Mouse (Mus musculus) 3134 (cell line): ENCODE data around the gene Kiss1.
"Not testable (repeated sequence)": the region's sequence is repeated elsewhere in the genome, so short reads cannot be mapped to it uniquely, and the experiment has no call there.

Experiments used
- DNase-seq: peaks from one replicate; pipeline ENCODE4 v3.0.0-alpha.2; 2011; ENCODE audit warnings: low spot score; ENCODE audit not compliant: insufficient read length; ENCODE audit errors: extremely low read depth

The Kiss1 gene

DNA sequence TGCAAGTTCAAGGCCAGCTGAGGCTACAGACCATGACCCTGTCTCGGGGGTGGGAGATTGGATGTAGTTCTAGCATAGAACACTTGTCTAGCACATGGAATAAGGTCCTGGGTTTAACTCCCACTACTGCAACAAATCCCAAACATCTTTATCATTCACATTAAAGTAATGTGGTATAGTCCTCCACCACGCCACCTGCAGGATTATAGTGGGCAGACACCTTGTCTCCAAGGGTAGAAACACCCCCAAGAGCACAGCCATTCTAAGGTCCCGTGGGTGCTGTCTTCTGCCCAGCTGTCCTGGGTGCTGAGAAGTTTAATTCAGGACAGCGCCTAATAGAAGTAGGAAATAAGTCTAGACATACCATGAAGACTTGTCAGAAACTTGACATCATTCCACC lies 5.1 kb upstream of the Kiss1 start:
- no peak for DNase-seq

DNA sequence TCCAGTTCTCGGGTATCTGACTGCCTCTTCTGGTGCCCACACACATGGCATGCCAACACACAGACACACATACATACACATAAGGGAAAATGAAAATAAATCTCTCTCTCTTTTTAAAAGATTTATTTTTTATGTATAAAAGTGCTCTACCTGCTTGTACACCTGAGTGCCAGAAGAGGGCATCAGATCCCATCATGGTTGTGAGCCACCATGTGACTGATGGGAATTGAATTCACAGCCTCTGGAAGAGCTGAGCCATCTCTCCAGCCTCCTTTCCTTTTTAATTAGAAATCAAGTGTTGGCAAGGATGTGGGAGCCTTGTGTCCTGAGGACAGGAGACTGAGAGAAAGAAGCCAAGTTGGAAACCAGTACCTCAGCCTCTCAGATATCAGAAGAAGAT lies 4.5 kb upstream of the Kiss1 start:
- DNase-seq = no peak

DNA sequence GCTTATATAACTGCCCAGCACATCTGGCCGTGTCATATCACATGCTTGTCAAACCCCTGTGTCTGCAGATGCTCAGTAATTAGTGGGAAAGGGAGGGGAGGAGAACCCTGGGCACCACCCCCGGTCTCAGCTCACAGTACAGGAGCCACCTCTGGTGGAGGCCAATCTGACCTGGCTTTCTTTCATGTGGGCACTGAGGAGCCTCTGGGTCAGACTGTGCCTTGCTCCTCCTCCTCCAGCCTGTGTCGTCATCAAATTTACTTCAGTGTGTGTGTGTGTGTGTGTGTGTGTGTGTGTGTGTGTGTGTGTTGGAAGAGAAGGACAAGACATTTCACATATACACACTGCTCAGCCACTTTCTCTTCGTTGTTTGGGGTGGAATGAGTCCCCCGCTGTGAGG lies 1.7 kb downstream of the Kiss1 start:
- DNase-seq = no peak

DNA sequence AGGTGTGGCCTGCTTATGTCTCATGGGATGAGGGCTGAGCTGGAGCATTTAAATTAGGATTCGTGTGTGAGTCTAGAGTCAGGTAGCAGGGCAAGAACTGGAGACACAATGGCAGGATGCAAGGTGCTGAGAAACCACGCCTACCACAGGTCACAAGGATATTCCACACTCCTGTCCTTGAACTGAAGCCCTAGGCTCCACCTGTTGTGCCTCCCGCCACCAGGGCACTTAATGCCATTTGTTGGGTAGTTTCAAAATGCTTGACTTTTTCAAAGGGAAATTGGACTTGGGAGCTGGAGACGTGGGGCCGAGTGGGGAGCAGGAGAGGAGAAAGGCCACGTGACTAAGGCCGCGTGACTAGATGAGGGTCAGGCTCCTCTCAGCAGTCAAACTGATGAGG lies 4.3 kb downstream of the Kiss1 start:
- DNase-seq = no peak

DNA sequence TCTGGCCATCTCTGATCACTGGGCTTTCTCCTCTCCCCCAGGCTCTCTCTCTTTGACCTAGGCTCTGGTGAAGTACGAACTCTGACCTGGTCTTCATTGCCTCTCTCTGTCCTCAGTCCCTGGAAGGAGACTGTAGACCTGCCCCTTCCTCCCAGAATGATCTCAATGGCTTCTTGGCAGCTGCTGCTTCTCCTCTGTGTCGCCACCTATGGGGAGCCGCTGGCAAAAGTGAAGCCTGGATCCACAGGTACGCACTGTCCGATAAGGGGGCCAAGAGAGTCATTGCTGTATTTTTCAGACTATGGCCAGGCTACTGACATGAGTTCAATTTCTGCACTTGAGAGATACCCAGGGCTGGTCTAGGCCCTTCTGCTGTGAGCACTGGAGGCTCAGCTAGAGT lies 5.4 kb downstream of the Kiss1 start:
- DNase-seq = no peak

DNA sequence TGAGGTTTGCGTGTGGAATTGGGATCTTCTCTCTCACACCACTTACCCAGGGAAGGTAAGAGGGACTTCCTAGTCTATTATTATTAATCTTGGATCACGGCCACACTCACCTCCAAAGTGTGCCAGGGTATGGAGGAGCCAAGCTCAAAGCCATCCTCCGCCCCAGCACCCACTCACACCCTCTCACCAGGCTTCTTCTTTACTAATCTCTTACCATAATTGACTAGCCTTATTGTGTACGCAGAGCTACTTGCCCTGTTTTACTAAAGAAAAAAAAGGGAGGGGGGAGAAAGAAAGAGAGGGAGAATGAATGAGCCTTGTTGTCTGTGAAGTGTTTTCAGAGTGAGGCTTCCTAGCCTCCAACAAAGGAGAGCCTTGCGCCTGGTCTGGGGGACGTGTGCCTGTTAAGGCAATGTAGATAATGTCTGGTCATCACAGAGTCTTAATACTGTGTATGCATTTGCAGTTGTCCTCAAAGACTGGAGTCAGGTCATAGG lies 6.7 kb downstream of the Kiss1 start:
- DNase-seq = no peak

DNA sequence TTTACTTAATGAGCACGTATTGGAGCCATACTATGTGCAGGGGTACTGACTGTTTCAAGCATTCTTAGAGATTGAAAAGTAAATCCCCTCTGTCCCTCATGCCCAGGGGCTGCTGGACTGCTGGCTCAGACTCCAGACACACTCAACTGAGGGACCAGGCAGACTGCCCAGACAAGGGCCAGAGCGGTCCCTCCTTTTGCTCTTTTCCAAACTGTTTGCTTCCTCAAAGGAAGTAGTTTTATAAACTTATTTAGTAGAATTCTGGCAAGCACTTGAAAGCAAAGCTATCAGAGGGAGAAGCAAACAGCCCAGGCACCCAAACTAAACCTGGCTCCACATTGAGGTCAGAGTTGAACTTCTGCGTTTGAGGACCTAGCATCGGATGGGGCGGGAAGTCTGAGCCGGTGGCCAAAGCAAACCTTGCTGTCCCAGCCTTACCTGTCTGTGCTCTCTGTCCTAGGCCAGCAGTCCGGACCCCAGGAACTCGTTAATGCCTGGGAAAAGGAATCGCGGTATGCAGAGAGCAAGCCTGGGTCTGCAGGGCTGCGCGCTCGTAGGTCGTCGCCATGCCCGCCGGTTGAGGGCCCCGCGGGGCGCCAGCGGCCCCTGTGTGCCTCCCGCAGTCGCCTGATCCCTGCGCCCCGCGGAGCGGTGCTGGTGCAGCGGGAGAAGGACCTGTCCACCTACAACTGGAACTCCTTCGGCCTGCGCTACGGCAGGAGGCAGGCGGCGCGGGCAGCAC lies 7.4 kb downstream of the Kiss1 start:
- no peak for DNase-seq

DNA sequence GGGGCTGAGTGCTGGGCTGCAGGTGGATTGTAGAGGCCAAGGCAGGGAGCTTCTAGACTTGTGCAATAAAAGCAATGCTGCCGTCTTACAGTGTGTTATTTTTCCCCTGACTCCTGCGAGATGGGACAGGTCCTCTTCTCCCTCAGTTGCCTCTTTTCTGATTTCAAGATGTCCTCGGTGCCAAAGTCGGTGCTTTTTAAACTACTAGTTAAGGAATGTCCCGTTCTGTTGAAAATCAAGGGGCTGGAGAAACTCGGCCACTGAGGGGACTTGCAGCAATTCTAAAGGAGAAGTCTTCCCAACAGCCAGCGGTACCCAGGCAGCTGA lies 7.9 kb downstream of the Kiss1 start:
- no peak for DNase-seq

DNA sequence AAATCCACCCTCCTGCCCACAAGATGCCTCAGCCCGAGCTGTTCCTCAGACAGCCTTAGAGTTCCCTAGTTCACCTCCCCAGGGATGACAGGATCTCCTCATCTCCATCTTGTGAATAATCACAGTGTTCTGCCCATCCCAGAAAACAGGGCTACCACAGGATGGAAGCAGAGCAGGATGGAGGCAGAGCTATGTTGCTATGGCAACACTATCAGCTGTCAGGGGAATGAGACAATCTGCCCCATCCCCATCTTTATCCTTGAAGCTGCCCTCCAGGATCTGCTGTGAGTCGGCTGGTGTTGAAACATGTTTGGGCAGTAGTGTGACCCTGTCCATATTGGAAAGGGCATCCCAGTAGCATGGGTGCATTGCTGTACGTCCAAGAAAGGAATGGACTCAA lies 9.5 kb downstream of the Kiss1 start:
- DNase-seq = no peak

DNA sequence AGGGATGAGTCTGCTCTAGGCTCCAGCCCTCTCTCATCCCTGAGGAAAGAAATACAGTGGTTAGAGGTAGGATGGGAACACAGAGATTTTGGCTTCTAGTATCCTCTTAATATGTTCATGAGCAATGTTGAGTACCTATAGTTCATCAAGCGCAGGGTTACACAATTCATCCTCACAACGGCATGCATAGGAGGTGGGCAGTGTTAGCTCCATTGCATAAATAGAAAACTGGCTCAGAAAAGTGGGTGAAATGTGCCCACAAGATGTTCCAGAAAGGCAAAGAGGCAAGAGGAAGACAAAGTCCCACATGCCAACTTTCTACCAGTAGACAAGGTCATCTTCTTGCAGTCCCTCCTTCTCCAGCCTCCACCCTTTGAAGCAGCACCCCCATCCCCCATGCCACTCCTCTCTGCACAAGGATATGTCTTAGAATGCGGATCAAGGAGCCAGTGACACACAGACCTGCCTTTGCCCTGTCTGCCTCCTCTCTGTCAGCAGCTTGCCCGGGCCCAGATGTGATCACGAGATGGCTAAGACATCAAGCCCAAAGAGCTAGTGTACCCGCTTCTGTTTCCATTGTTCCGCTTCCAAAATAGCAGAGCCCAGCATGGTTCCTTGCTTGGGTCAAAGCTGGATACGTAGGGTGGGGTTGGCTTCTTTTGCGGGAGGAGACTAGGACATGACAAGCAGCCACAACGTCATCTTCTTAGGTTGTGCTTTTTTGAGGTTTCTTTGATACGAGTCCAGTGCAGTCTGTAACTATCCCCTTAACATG lies 11.2 kb downstream of the Kiss1 start:
- DNase-seq = no peak

DNA sequence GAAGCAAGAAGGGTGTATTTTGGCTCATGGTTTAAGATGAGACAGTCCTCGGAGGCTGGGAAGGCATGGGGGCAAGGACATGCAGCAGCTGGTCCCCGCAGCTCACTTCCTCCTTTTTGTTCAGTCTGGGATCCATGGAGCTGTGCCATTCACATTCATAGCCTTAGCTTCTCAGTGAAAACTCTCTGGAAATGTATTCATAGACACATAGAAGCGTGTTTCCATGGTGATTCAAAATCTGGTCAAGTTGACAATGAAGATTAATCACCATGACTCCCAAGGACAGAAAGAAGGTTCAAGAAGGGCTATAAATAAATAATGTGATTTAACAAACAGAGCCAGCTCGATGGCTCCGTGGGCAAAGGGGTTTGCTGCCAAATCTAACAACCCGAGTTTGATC lies 12.3 kb downstream of the Kiss1 start:
- DNase-seq = no peak

DNA sequence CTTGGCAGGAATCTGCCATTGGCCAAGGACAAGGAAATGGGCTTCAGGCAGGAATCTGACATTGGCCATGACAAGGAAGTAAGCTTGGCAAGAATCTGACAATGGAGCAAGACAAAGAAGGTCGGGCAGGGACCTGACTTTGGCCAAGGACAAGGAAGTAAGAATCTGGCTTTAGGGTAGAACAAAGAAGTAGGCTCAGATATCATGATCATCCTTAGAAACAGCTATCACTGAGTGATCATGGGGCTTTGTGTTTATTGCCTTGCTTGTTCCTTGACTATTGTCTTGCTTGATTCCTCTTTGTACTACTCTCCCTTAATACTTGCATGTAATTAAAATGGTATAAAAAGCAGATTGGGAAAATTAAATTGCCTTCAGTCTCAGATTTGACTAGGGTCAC lies 18.7 kb downstream of the Kiss1 start:
- not testable (repeated sequence) for DNase-seq

DNA sequence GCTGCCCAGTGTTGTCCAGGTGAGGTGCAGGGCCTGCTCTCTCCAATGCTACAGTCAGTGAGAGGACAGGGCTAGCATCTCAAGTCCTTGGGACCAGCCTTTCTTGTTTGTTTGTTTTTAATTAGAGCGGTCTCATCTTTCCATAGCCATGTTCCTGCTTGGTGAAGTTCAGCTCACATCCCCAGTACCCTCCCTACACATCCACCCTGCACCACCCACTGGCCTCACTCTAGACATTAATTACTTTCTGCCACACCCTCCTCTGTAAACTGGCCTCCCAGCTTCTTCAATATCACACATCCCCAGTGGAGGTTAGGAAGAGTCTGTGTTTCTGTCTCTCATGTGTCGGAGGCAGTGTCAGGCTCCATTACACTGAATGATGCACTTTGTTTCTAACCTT lies 22.7 kb downstream of the Kiss1 start:
- DNase-seq = no peak

DNA sequence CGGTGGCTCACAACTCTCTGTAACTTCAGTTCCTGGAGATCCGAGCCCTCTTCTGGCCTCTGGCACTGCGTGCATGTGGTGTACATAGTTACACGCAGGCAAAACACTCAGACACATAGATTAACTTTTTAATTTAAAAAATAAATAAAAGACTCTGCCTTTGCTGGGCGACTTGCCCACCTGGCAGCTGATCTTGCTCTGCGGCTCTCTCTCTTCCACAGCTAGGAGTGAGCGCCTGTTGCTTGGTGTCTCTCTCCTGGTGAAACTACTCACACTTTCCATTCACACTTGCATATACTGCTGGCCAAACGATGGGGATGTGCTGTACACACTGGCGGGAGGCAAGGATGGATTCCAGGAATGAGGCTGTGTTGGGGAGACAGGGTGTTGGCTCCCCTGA lies 24.9 kb downstream of the Kiss1 start:
- no peak for DNase-seq

DNA sequence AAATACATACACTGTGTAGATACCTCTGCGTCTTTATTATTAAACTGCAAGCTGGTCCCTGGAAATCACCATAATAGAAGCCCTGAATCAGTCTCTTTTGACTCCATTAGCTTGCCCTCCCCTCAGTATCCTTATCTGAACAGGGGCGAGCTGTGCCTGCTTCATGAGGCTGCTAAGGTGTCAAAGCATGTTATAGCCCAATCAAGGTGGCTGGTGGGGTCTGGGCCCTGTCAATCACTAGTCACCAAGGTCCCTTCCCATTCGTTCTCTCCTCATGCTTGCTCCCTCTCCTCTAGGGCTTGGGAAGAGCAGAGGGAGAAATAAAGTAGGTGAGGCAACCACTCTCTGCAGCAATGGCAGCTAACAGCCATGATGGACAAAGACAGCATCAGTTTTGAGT lies 25.6 kb downstream of the Kiss1 start:
- DNase-seq = no peak

DNA sequence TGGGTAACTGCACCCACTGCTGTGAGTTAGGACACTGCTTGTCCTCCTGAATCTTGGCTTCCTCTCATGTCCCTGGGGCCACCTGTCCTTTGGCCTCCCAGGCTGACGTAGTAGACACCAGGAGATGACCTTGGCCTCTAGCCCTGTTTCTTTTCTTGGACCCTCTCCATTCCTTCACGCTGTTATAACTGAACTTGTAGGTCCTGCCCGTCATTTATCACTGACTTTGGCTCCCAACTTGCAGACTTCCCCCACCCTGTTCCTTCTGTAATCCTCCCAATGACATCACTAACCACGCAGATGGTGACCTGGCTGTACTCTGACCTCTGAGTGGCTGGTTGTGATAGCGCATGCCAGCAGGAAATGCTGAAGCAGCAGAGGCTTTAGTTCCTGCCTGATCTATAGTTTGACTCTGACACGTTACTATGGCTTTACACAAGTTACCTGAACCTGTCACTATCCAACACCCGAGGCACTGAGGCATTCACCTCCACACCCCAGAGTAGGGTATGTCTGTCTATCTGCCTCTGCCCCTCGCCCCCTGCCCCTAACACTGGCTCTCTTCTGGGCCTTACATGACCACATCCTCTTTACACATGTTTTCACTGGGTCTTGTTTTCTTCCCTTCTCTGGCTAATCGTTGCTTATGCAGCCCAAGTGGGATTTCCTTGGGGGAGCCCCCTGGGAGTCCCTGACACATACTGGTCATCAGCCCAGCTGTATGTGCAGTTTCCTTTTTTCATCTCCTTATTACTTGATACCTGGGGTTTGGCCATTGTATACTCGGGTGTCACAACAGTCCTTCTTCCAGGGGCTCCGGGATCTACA lies 26.2 kb downstream of the Kiss1 start:
- DNase-seq = no peak

DNA sequence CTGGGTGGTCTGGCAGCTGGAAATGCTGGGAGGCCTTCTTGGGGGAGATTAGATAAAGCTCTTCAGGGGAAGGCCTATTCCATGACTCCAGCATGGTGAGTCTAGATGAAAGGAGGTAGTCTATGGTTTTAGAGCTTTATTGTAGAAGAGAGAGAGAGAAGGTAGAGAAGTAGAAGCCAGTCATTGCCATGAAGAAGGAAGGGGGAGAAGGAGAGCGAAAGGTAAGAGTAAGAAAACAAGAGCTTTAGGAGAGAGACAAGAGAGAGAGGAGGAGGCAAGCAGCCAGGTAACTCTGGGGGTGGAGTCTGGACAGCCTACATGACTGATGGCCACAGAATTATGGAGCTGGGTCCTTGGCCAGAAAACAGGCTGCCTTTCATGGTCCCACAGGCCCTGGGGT lies 28.5 kb downstream of the Kiss1 start, which contains the start of gene Ren1:
Gene Ren1, plus strand, starts transcription at position 301 of the 400 bp plus-strand sequence.
- no peak for DNase-seq

DNA sequence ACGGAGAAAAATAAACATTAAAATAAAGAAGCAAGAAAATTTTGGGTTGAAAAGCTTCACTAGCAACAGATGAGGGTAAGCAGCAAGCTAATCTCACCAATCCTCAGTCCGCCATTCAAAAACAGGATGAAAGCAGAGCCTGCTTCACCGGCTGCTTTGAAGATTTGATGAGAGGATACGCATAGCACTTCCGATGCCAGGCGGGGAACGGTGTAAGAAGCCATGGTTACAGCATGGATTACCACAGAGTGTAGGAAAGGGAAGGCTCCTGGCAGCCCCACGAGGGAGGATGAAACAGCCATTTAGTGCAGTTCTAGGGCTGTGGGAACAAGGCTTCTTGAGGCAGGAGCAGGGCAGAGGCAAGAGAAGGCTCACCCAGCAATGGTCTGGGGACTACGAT lies 30.1 kb downstream of the Kiss1 start:
- DNase-seq = no peak

DNA sequence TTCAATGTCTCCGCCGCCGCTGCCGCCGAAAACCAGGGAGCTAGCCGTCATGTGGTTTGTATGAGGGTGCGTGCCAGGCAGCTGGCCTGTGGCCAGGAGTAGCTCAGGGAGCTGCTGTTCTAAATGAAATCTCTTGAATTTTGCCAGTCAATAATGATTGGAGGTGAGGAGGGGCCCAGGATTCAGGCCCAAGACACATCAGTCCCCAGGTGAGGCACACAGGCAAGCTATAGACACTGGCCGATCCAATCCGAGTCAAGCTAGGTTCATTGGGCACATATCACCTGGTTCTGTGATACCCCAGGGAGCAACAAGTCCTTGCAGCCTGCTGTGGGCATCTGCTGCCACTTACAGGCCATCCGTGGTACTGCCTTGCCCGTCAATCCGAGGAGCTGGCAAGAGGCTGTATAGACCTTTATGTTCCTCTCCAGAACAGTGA lies 31.7 kb downstream of the Kiss1 start:
- peak; percentile 65 for DNase-seq

DNA sequence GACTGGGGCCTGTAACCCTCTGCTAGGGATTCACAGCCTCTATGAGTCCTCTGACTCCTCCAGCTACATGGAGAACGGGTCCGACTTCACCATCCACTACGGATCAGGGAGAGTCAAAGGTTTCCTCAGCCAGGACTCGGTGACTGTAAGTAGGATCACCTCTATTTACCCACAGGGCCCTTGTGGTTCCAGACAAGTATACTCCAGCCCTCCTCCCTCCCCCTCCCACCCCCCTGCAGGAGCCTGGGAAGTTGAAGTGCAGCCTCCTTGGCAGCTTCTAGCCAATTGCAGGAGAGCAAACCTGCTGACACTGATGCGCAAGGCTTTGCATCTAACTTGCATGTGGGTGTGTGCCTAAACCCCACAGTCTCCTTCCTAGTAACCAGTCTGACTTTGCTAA lies 33.8 kb downstream of the Kiss1 start:
- DNase-seq = no peak

DNA sequence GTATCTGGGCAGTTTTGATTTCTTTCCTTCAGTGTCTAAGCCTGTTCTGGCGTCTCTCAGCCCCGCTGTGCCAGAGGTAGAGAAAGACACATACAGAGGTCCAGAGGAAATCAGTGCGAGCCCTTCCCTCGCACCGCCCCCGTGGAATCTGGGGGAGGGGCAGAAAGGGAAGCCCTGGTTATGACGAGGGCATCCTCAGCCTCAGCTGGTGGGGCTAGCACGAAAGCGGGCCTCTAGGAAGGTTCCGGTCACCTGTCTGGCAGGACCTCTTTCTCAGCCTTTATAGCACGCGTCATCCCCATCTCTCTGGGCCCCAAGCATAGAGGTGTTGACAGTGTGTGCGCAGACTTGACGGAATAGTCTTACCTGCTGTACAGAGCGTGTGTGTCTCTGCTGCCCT lies 34.2 kb downstream of the Kiss1 start:
- DNase-seq = no peak
